Mouse (Mus musculus): ENCODE data around the gene Adamts6. TPM values are rescaled to one million over a fixed set of nuclear protein-coding genes. Genes with fewer than 3 reads are reported as not detected.

The Adamts6 gene
- 1.6 and 2.5 TPM in 2 replicates for polyA plus RNA-seq (2014; fragmentation: Nextera tagmentation; extraction: Ambion mirVana)

- peak within 1 kb of the TSS; percentile 38 for H3K9ac ChIP-seq (ENCODE audit: low read depth, low read length)
- no peaks in the 10 kb centered on the region for H3K27me3 ChIP-seq (ENCODE audit: control insufficient read depth, insufficient read depth, low read length)
- ATAC-seq (ENCODE audit: low FRiP score) (no peak), DNase-seq (ENCODE audit: low spot score) (peak; percentile 53)
- H3K36me3 ChIP-seq (ENCODE audit: control insufficient read depth, insufficient read depth, low read length), result no peaks in the 10 kb centered on the region
- under 1% methylated on average over 23 of the region's 23 CpGs for whole genome bisulfite sequencing
- peak within 1 kb of the TSS; percentile 62 for H3K4me2 ChIP-seq (replicated peaks; ENCODE audit: low read depth, low read length)
- no peaks in the 10 kb centered on the region for H3K9me3 ChIP-seq (ENCODE audit: control insufficient read depth, low read length)
- peak within 1 kb of the TSS; percentile 39 for H3K4me3 ChIP-seq (ENCODE audit: low read depth, low read length)
- no peaks in the 10 kb centered on the region for H3K4me1 ChIP-seq (replicated peaks; ENCODE audit: control insufficient read depth, insufficient read depth, low read length)
- no peak within 1 kb of the TSS for H3K27ac ChIP-seq (ENCODE audit: low read depth, low read length)
Measured at GRCm38 (mm10) chr13:104287366-104288225, at the start of gene Adamts6. Gene Adamts6 (plus strand): TSS chr13:104287835.

DNA sequence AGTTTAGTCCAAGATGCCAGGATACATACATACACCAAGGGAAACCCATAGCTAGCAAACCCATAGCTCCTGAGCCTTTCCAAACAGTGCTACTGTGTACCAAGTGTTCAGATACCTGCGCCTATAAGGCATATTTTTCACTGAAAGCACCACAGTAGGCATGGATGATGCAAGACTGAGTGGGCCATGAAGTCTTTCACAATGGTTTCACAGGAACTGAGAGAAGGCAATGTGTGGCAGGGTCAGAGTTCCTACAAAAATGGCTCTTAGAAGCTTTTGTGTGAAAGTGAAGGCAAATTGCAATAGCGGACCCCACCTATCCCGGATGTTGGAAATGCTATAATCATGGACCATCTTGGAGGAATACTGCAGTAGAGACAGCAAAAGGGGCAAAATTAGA is 28.6 kb upstream of the Adamts6 start:
- Histone ChIP-seq H3K4me2 (replicated peaks; ENCODE audit: low read depth, low read length) (no peak overlapping the region), H3K9ac (ENCODE audit: low read depth, low read length) (no peak overlapping the region), H3K27me3 (ENCODE audit: control insufficient read depth, insufficient read depth, low read length) (no peaks in the 10 kb centered on the region), H3K4me3 (ENCODE audit: low read depth, low read length) (no peak overlapping the region), H3K27ac (ENCODE audit: low read depth, low read length) (no peak overlapping the region), H3K4me1 (replicated peaks; ENCODE audit: control insufficient read depth, insufficient read depth, low read length) (no peaks in the 10 kb centered on the region), H3K36me3 (ENCODE audit: control insufficient read depth, insufficient read depth, low read length) (no peaks in the 10 kb centered on the region), H3K9me3 (ENCODE audit: control insufficient read depth, low read length) (no peaks in the 10 kb centered on the region)
- 95% methylated on average over 3 of the region's 3 CpGs for WGBS
- ATAC-seq (ENCODE audit: low FRiP score), result no peak
- DNase-seq (ENCODE audit: low spot score), result no peak

GRCm38 (mm10) chr13:104285031-104285431 is 2.6 kb upstream of the Adamts6 start:
- H3K36me3 ChIP-seq (ENCODE audit: control insufficient read depth, insufficient read depth, low read length), result no peaks in the 10 kb centered on the region
- H3K27me3 ChIP-seq (ENCODE audit: control insufficient read depth, insufficient read depth, low read length), result no peaks in the 10 kb centered on the region
- no peak overlapping the region for H3K9ac ChIP-seq (ENCODE audit: low read depth, low read length)
- WGBS, result 6% methylated on average over 2 of the region's 2 CpGs
- H3K4me2 ChIP-seq (replicated peaks; ENCODE audit: low read depth, low read length), result no peak overlapping the region
- ATAC-seq (ENCODE audit: low FRiP score), result 0 out of 2 replicates have a peak, but pooled peaks have one; percentile 10
- H3K9me3 ChIP-seq (ENCODE audit: control insufficient read depth, low read length), result no peaks in the 10 kb centered on the region
- no peak overlapping the region for H3K4me3 ChIP-seq (ENCODE audit: low read depth, low read length)
- DNase-seq (ENCODE audit: low spot score), result peak; percentile 23
- no peaks in the 10 kb centered on the region for H3K4me1 ChIP-seq (replicated peaks; ENCODE audit: control insufficient read depth, insufficient read depth, low read length)
- no peak overlapping the region for H3K27ac ChIP-seq (ENCODE audit: low read depth, low read length)

GRCm38 (mm10) chr13:104285737-104286311 is 1.8 kb upstream of the Adamts6 start:
- H3K4me3 ChIP-seq (ENCODE audit: low read depth, low read length), result peak overlapping the region; percentile 39
- H3K36me3 ChIP-seq (ENCODE audit: control insufficient read depth, insufficient read depth, low read length), result no peaks in the 10 kb centered on the region
- H3K4me1 ChIP-seq (replicated peaks; ENCODE audit: control insufficient read depth, insufficient read depth, low read length), result no peaks in the 10 kb centered on the region
- peak; percentile 40 for DNase-seq (ENCODE audit: low spot score)
- 1% methylated on average over 10 of the region's 10 CpGs for WGBS
- H3K27ac ChIP-seq (ENCODE audit: low read depth, low read length), result no peak overlapping the region
- H3K9ac ChIP-seq (ENCODE audit: low read depth, low read length), result peak overlapping the region; percentile 31; the same call in 1 of the 2 replicates
- H3K4me2 ChIP-seq (replicated peaks; ENCODE audit: low read depth, low read length), result peak overlapping the region; percentile 62
- H3K27me3 ChIP-seq (ENCODE audit: control insufficient read depth, insufficient read depth, low read length), result no peaks in the 10 kb centered on the region
- no peaks in the 10 kb centered on the region for H3K9me3 ChIP-seq (ENCODE audit: control insufficient read depth, low read length)
- no peak for ATAC-seq (ENCODE audit: low FRiP score)

DNA sequence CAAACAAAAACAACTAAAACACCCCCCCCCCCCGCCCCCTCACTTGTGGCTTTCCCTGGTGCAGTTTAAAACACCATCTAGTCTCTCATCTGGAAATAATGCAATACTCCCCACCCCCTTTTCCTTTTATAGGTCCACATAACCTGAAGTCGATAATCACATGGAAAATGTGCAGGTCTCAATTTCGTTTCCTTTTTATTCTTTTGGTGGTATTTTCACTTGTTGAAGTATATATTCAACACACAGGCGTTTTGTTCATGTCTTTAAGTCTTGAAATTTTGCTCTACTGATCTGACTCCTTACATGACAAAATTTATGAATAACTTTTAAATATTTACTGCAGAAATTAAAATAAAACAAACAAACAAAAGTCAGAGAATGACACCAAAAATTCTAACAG is 1.3 kb upstream of the Adamts6 start:
- no peak overlapping the region for H3K27ac ChIP-seq (ENCODE audit: low read depth, low read length)
- no peaks in the 10 kb centered on the region for H3K4me1 ChIP-seq (replicated peaks; ENCODE audit: control insufficient read depth, insufficient read depth, low read length)
- DNase-seq (ENCODE audit: low spot score), result peak; percentile 5
- H3K36me3 ChIP-seq (ENCODE audit: control insufficient read depth, insufficient read depth, low read length), result no peaks in the 10 kb centered on the region
- peak overlapping the region; percentile 39 for H3K4me3 ChIP-seq (ENCODE audit: low read depth, low read length)
- no peaks in the 10 kb centered on the region for H3K27me3 ChIP-seq (ENCODE audit: control insufficient read depth, insufficient read depth, low read length)
- no peaks in the 10 kb centered on the region for H3K9me3 ChIP-seq (ENCODE audit: control insufficient read depth, low read length)
- H3K9ac ChIP-seq (ENCODE audit: low read depth, low read length), result 0 out of 2 replicates have a peak overlapping the region, but pooled peaks have one; percentile 31
- peak; percentile 49 for ATAC-seq (ENCODE audit: low FRiP score)
- peak overlapping the region; percentile 62 for H3K4me2 ChIP-seq (replicated peaks; ENCODE audit: low read depth, low read length)
- 0% methylated on average over 4 of the region's 4 CpGs for WGBS

DNA sequence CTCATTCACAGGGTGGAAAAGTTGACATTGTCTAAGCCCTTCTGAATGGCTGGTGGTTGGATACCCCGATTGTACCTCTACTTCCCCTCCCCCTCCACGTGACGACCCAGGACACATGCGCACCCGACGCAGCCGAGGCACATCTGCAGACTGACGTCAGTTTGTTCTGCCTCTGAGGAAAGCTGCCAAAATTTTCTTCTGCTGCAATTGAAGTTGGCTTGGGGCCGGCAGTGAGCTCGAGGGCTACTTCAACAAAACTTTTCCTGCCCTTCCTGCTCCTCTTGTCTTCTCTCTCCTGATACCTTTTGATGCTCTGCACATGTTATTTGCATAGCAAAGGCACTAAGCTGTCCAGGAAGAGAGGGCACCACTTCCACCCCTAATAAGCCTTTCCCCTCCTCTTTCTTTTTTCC is 732 bp upstream of the Adamts6 start:
- H3K27ac ChIP-seq (ENCODE audit: low read depth, low read length), result no peak overlapping the region
- peak; percentile 89 for DNase-seq (ENCODE audit: low spot score)
- peak; percentile 94 for ATAC-seq (ENCODE audit: low FRiP score)

GRCm38 (mm10) chr13:104288226-104288859 is 708 bp downstream of the Adamts6 start:
- Histone ChIP-seq H3K36me3 (ENCODE audit: control insufficient read depth, insufficient read depth, low read length) (no peaks in the 10 kb centered on the region), H3K27me3 (ENCODE audit: control insufficient read depth, insufficient read depth, low read length) (no peaks in the 10 kb centered on the region), H3K4me3 (ENCODE audit: low read depth, low read length) (peak overlapping the region; percentile 39), H3K4me1 (replicated peaks; ENCODE audit: control insufficient read depth, insufficient read depth, low read length) (no peaks in the 10 kb centered on the region), H3K4me2 (replicated peaks; ENCODE audit: low read depth, low read length) (peak overlapping the region; percentile 62), H3K27ac (ENCODE audit: low read depth, low read length) (no peak overlapping the region), H3K9ac (ENCODE audit: low read depth, low read length) (peak overlapping the region; percentile 38), H3K9me3 (ENCODE audit: control insufficient read depth, low read length) (no peaks in the 10 kb centered on the region)
- peak; percentile 38; the same call in 1 of the 2 replicates for ATAC-seq (ENCODE audit: low FRiP score)
- DNase-seq (ENCODE audit: low spot score), result peak; percentile 52
- under 1% methylated on average over 7 of the region's 7 CpGs for WGBS

More for the DNA sequence above, 732 bp upstream of the Adamts6 start:
- H3K9ac ChIP-seq (ENCODE audit: low read depth, low read length), result peak overlapping the region; percentile 37; the same call in 1 of the 2 replicates
- H3K4me2 ChIP-seq (replicated peaks; ENCODE audit: low read depth, low read length), result peak overlapping the region; percentile 62
- no peaks in the 10 kb centered on the region for H3K4me1 ChIP-seq (replicated peaks; ENCODE audit: control insufficient read depth, insufficient read depth, low read length)
- H3K4me3 ChIP-seq (ENCODE audit: low read depth, low read length), result peak overlapping the region; percentile 39
- H3K9me3 ChIP-seq (ENCODE audit: control insufficient read depth, low read length), result no peaks in the 10 kb centered on the region
- under 1% methylated on average over 10 of the region's 10 CpGs for WGBS
- no peaks in the 10 kb centered on the region for H3K27me3 ChIP-seq (ENCODE audit: control insufficient read depth, insufficient read depth, low read length)
- no peaks in the 10 kb centered on the region for H3K36me3 ChIP-seq (ENCODE audit: control insufficient read depth, insufficient read depth, low read length)

GRCm38 (mm10) chr13:104289176-104289575 is 1.5 kb downstream of the Adamts6 start:
- Histone ChIP-seq H3K36me3 (ENCODE audit: control insufficient read depth, insufficient read depth, low read length) (no peaks in the 10 kb centered on the region), H3K27ac (ENCODE audit: low read depth, low read length) (no peak overlapping the region), H3K9ac (ENCODE audit: low read depth, low read length) (no peak overlapping the region), H3K9me3 (ENCODE audit: control insufficient read depth, low read length) (no peaks in the 10 kb centered on the region), H3K4me3 (ENCODE audit: low read depth, low read length) (no peak overlapping the region), H3K27me3 (ENCODE audit: control insufficient read depth, insufficient read depth, low read length) (no peaks in the 10 kb centered on the region), H3K4me1 (replicated peaks; ENCODE audit: control insufficient read depth, insufficient read depth, low read length) (no peaks in the 10 kb centered on the region), H3K4me2 (replicated peaks; ENCODE audit: low read depth, low read length) (no peak overlapping the region)
- DNase-seq (ENCODE audit: low spot score) (no peak), ATAC-seq (ENCODE audit: low FRiP score) (no peak)

All from hindbrain, embryonic 11.5 days (tissue).